9 mouse cellular contexts compared by ENCODE assay signal in the genomic region with DNA sequence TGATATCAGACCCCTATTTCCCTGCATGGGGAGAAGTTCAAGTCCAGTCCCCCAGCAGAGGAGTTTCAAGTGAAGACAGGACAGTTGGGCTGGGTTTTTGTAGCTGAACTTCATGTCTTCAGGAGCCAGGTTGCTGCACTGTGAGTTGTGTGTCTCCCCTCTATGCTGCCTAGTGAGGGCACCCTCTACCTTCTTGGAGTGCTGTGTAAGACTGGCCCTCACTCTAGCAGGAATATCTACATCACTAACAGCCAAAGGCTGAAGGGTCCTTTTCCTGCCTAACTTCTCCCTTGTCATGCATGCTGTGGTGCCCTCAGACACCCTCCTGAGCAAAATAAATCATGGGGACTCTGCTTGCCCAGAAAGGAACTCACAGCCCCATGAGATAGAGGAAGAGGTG. TPM values are rescaled to one million over a fixed set of nuclear protein-coding genes. Genes with fewer than 3 reads are reported as not detected.
A peak's percentile ranks its signal among the peaks of the same experiment; 100 is the strongest.
DNase-seq lines count a peak whose midpoint lies in the region; ATAC-seq and TF ChIP-seq lines count a peak whose summit lies in the region.
"Had no signal": no experiment of that assay in that cellular context is flagged by ENCODE, and none has a peak within 500 bp of the region (broad histone marks: within the 10 kb centered on the region; RNA-seq: fewer than 3 reads in every experiment).

No protein-coding gene starts in this region.

- no peaks in the 10 kb centered on the region for H3K4me1 ChIP-seq in embryonic facial prominence, embryonic 11.5 days (ENCODE audit: control insufficient read depth, insufficient read depth, low read length)
- peaks cover 2% of the 10 kb centered on the region; the same call in 1 of the 2 replicates for H3K4me1 ChIP-seq in intestine, postnatal 0 days (replicated peaks; ENCODE audit: control insufficient read depth, insufficient read depth, low read length)
- peaks cover 21% of the 10 kb centered on the region; the same call in 1 of the 2 replicates for H3K4me1 ChIP-seq in stomach, embryonic 15.5 days

- H3K27me3 ChIP-seq in embryonic facial prominence, embryonic 11.5 days (ENCODE audit: control insufficient read depth, insufficient read depth, low read length) = no peaks in the 10 kb centered on the region
- H3K27me3 ChIP-seq in intestine, postnatal 0 days (replicated peaks; ENCODE audit: control insufficient read depth, insufficient read depth, low read length) = no peaks in the 10 kb centered on the region
- H3K27me3 ChIP-seq in stomach, embryonic 15.5 days (replicated peaks) = no peaks in the 10 kb centered on the region

- no peak for DNase-seq in layer of hippocampus, adult 2 months (ENCODE audit: low spot score in 2 of 2)
- DNase-seq in layer of hippocampus, adult 18-20 months (ENCODE audit: low spot score in 2 of 2) = no peak
- DNase-seq in embryonic facial prominence, embryonic 11.5 days (ENCODE audit: low spot score) = no peak
- DNase-seq in lung, postnatal 14 days = no peak

- H3K4me3 ChIP-seq in layer of hippocampus, adult 2 months = no peak overlapping the region
- no peak overlapping the region; the same call in 1 of the 2 replicates for H3K4me3 ChIP-seq in embryonic facial prominence, embryonic 11.5 days (ENCODE audit: low read depth, low read length)
- H3K4me3 ChIP-seq in intestine, postnatal 0 days (ENCODE audit: low read depth, low read length) = no peak overlapping the region
- peak overlapping the region; percentile 97; the same call in 1 of the 2 replicates for H3K4me3 ChIP-seq in stomach, embryonic 15.5 days (replicated peaks)

- H3K9ac ChIP-seq in embryonic facial prominence, embryonic 11.5 days (replicated peaks; ENCODE audit: low read length) = peak overlapping the region; percentile 87; the same call in 1 of the 2 replicates
- H3K9ac ChIP-seq in intestine, postnatal 0 days (ENCODE audit: low read depth, low read length) = peak overlapping the region; percentile 13; the same call in 1 of the 2 replicates
- H3K9ac ChIP-seq in stomach, embryonic 15.5 days = no peak overlapping the region

- peak; percentile 47 for TF ChIP-seq CTCF in layer of hippocampus, adult 2 months (conservative IDR thresholded peaks at IDR 0.05)
- peak; percentile 38; the same call in 1 of the 2 replicates for TF ChIP-seq CTCF in intestine, postnatal 0 days (IDR thresholded peaks at IDR 0.05; ENCODE audit: low read depth)

- H3K9me3 ChIP-seq in embryonic facial prominence, embryonic 11.5 days (replicated peaks; ENCODE audit: control insufficient read depth, low read length) = no peaks in the 10 kb centered on the region
- no peaks in the 10 kb centered on the region for H3K9me3 ChIP-seq in intestine, postnatal 0 days (ENCODE audit: control insufficient read depth)
- H3K9me3 ChIP-seq in stomach, embryonic 15.5 days = no peaks in the 10 kb centered on the region

- no peak for ATAC-seq in embryonic facial prominence, embryonic 11.5 days (replicated peaks; ENCODE audit: insufficient number of reproducible peaks, low FRiP score, low TSS enrichment, low read depth)
- no peak for ATAC-seq in intestine, postnatal 0 days
- ATAC-seq in stomach, embryonic 15.5 days (ENCODE audit: insufficient read depth, low FRiP score, low read depth) = no peak
- ATAC-seq in erythroid progenitor cell, adult 5-6 weeks (replicated peaks; ENCODE audit: low FRiP score, poor library complexity, severe bottlenecking) = no peak

- no peak overlapping the region; the same call in 1 of the 2 replicates for H3K4me2 ChIP-seq in embryonic facial prominence, embryonic 11.5 days (ENCODE audit: low read depth, low read length)
- peak overlapping the region; percentile 95 for H3K4me2 ChIP-seq in intestine, postnatal 0 days (replicated peaks; ENCODE audit: low read depth)
- H3K4me2 ChIP-seq in stomach, embryonic 15.5 days = peak overlapping the region; percentile 92

- H3K36me3 ChIP-seq in embryonic facial prominence, embryonic 11.5 days (replicated peaks; ENCODE audit: control insufficient read depth, insufficient read depth, low read depth, low read length) = no peaks in the 10 kb centered on the region
- H3K36me3 ChIP-seq in intestine, postnatal 0 days (ENCODE audit: control insufficient read depth, insufficient read depth) = no peaks in the 10 kb centered on the region
- no peaks in the 10 kb centered on the region for H3K36me3 ChIP-seq in stomach, embryonic 15.5 days

- no peak overlapping the region for H3K27ac ChIP-seq in layer of hippocampus, adult 2 months
- H3K27ac ChIP-seq in embryonic facial prominence, embryonic 11.5 days (replicated peaks; ENCODE audit: low read depth, low read length) = no peak overlapping the region
- H3K27ac ChIP-seq in intestine, postnatal 0 days (ENCODE audit: low read depth, low read length) = no peak overlapping the region
- H3K27ac ChIP-seq in stomach, embryonic 15.5 days = no peak overlapping the region

RNA-seq across cellular contexts. Expression of a gene that starts 1.1 kb away (rescaled TPM):
- total RNA-seq in layer of hippocampus, adult 2 months (2021) = 10 to 100 TPM; 20.4 to 22.0 TPM
- total RNA-seq in layer of hippocampus, adult 18-20 months (2021) = 10 to 100 TPM; 19.5 to 21.2 TPM
- 31.8 and 33.1 TPM in 2 replicates for polyA plus RNA-seq in embryonic facial prominence, embryonic 11.5 days (2014; fragmentation: Nextera tagmentation; extraction: Ambion mirVana)
- polyA plus RNA-seq in intestine, postnatal 0 days (2015; fragmentation: Nextera tagmentation; extraction: Ambion mirVana) = 17.5 and 18.5 TPM in 2 replicates
- 34.1 and 35.5 TPM in 2 replicates for polyA plus RNA-seq in stomach, embryonic 15.5 days (2015; fragmentation: Nextera tagmentation; extraction: Ambion mirVana)
- 5.0 and 7.9 TPM in 2 replicates for total RNA-seq in erythroid progenitor cell, adult 5-6 weeks (2015; ENCODE audit: low replicate concordance)
- total RNA-seq in erythroid progenitor cell, adult 5-6 weeks (2017; ENCODE audit: low replicate concordance) = 2.0 and 3.5 TPM in 2 replicates

RNA-seq across cellular contexts. Expression of a gene that starts 5.0 kb away (rescaled TPM):
- total RNA-seq in layer of hippocampus, adult 2 months (2021) = 10 to 100 TPM; 36.4 to 40.6 TPM
- 10 to 100 TPM; 41.7 to 43.6 TPM for total RNA-seq in layer of hippocampus, adult 18-20 months (2021)
- 4.3 and 5.0 TPM in 2 replicates for polyA plus RNA-seq in embryonic facial prominence, embryonic 11.5 days (2014; fragmentation: Nextera tagmentation; extraction: Ambion mirVana)
- polyA plus RNA-seq in intestine, postnatal 0 days (2015; fragmentation: Nextera tagmentation; extraction: Ambion mirVana) = 1.9 and 2.2 TPM in 2 replicates
- polyA plus RNA-seq in stomach, embryonic 15.5 days (2015; fragmentation: Nextera tagmentation; extraction: Ambion mirVana) = 7.2 TPM in 2 replicates
- 28.8 and 41.9 TPM in 2 replicates for total RNA-seq in erythroid progenitor cell, adult 5-6 weeks (2015; ENCODE audit: low replicate concordance)
- total RNA-seq in erythroid progenitor cell, adult 5-6 weeks (2017; ENCODE audit: low replicate concordance) = 29.3 and 36.7 TPM in 2 replicates

RNA-seq across cellular contexts. Expression of a gene that starts 8.0 kb away (rescaled TPM):
- total RNA-seq in layer of hippocampus, adult 2 months (2021) = not detected
- total RNA-seq in layer of hippocampus, adult 18-20 months (2021) = not detected
- not detected in 2 replicates for polyA plus RNA-seq in embryonic facial prominence, embryonic 11.5 days (2014; fragmentation: Nextera tagmentation; extraction: Ambion mirVana)
- polyA plus RNA-seq in intestine, postnatal 0 days (2015; fragmentation: Nextera tagmentation; extraction: Ambion mirVana) = 0.30 TPM in 1 of 2 replicates, not detected in the other
- polyA plus RNA-seq in stomach, embryonic 15.5 days (2015; fragmentation: Nextera tagmentation; extraction: Ambion mirVana) = 4.3 and 8.4 TPM in 2 replicates
- not detected in 2 replicates for total RNA-seq in erythroid progenitor cell, adult 5-6 weeks (2015; ENCODE audit: low replicate concordance)
- total RNA-seq in erythroid progenitor cell, adult 5-6 weeks (2017; ENCODE audit: low replicate concordance) = not detected in 2 replicates
- polyA plus RNA-seq: cortical plate, adult 2 months; spleen, adult 2 months had no signal

RNA-seq across cellular contexts. Expression of a gene that starts 21.0 kb away (rescaled TPM):
- total RNA-seq in layer of hippocampus, adult 2 months (2021) = under 1 TPM in 1 of 2 experiments, not detected in 1; 0.28 TPM
- under 1 TPM; 0.12 to 0.18 TPM for total RNA-seq in layer of hippocampus, adult 18-20 months (2021)
- not detected in 2 replicates for polyA plus RNA-seq in embryonic facial prominence, embryonic 11.5 days (2014; fragmentation: Nextera tagmentation; extraction: Ambion mirVana)
- not detected in 2 replicates for polyA plus RNA-seq in intestine, postnatal 0 days (2015; fragmentation: Nextera tagmentation; extraction: Ambion mirVana)
- polyA plus RNA-seq in stomach, embryonic 15.5 days (2015; fragmentation: Nextera tagmentation; extraction: Ambion mirVana) = 0.46 and 0.62 TPM in 2 replicates
- not detected in 2 replicates for total RNA-seq in erythroid progenitor cell, adult 5-6 weeks (2015; ENCODE audit: low replicate concordance)
- total RNA-seq in erythroid progenitor cell, adult 5-6 weeks (2017; ENCODE audit: low replicate concordance) = 2.6 TPM in 1 of 2 replicates, not detected in the other
- polyA plus RNA-seq: cortical plate, adult 2 months; spleen, adult 2 months had no signal

RNA-seq across cellular contexts. Expression of a gene that starts 50.0 kb away (rescaled TPM):
- 10 to 100 TPM; 53.5 to 55.7 TPM for total RNA-seq in layer of hippocampus, adult 2 months (2021)
- total RNA-seq in layer of hippocampus, adult 18-20 months (2021) = 10 to 100 TPM; 50.9 to 54.0 TPM
- polyA plus RNA-seq in embryonic facial prominence, embryonic 11.5 days (2014; fragmentation: Nextera tagmentation; extraction: Ambion mirVana) = 19.8 and 21.6 TPM in 2 replicates
- 18.5 and 21.7 TPM in 2 replicates for polyA plus RNA-seq in intestine, postnatal 0 days (2015; fragmentation: Nextera tagmentation; extraction: Ambion mirVana)
- polyA plus RNA-seq in stomach, embryonic 15.5 days (2015; fragmentation: Nextera tagmentation; extraction: Ambion mirVana) = 18.1 and 21.1 TPM in 2 replicates
- 17.3 and 23.1 TPM in 2 replicates for total RNA-seq in erythroid progenitor cell, adult 5-6 weeks (2015; ENCODE audit: low replicate concordance)
- total RNA-seq in erythroid progenitor cell, adult 5-6 weeks (2017; ENCODE audit: low replicate concordance) = 20.0 and 22.6 TPM in 2 replicates
